Mouse (Mus musculus): Measurements from ENCODE around the gene Gm3415.
"Not testable (repeated sequence)": the region's sequence is repeated elsewhere in the genome, so short reads cannot be mapped to it uniquely, and the experiment has no call there.

Gm3415 gene

DNA sequence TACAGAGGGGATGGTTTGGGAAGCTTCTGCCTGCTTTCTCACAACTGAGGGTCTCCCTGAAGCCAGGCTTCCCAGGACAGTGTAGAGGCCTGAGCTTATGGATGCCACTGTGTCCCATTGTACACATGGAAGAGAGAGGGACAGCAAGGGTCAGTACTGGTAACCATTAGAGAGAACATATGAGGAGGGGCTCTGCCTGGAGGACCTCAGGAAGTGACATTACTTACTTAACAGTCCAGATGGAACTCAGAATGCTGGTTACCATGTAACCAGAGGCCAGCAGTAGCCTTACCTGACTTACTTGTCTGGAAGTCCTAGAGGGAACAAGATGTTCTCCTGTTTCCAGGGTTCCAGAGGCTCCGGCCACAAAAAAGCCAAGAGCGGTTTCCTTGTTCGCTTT is at the start of gene Gm3415:
TSS of gene Gm3415 (plus strand) at position 301 of the 400 bp plus-strand sequence.
- not testable (repeated sequence) for DNase-seq (ENCODE audit: low read depth)

DNA sequence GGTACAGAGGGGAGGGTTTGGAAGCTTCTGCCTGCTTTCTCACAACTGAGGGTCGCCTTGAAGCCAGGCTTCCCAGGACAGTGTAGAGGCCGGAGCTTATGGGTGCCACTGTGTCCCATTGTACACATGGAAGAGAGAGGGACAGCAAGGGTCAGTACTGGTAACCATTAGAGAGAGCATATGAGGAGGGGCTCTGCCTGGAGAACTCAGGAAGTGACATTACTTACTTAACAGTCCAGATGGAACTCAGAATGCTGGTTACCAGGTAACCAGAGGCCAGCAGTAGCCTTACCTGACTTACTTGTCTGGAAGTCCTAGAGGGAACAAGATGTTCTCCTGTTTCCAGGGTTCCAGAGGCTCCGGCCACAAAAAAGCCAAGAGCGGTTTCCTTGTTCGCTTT is 42.1 kb upstream of the Gm3415 start, which contains the start of gene Gm3402:
TSS of gene Gm3402 (plus strand) at position 301 of the 400 bp plus-strand sequence.
- DNase-seq (ENCODE audit: low read depth): not testable (repeated sequence)

DNA sequence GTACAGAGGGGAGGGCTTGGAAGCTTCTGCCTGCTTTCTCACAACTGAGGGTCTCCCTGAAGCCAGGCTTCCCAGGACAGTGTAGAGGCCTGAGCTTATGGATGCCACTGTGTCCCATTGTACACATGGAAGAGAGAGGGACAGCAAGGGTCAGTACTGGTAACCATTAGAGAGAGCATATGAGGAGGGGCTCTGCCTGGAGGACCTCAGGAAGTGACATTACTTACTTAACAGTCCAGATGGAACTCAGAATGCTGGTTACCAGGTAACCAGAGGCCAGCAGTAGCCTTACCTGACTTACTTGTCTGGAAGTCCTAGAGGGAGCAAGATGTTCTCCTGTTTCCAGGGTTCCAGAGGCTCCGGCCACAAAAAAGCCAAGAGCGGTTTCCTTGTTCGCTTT is 30.4 kb upstream of the Gm3415 start, which contains the start of gene Gm3404:
TSS of gene Gm3404 (plus strand) at position 301 of the 400 bp plus-strand sequence.
- not testable (repeated sequence) for DNase-seq (ENCODE audit: low read depth)

DNA sequence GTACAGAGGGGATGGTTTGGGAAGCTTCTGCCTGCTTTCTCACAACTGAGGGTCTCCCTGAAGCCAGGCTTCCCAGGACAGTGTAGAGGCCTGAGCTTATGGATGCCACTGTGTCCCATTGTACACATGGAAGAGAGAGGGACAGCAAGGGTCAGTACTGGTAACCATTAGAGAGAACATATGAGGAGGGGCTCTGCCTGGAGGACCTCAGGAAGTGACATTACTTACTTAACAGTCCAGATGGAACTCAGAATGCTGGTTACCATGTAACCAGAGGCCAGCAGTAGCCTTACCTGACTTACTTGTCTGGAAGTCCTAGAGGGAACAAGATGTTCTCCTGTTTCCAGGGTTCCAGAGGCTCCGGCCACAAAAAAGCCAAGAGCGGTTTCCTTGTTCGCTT is 18.6 kb upstream of the Gm3415 start, which contains the start of gene Gm3409:
TSS of gene Gm3409 (plus strand) at position 301 of the 400 bp plus-strand sequence.
- DNase-seq (ENCODE audit: low read depth): not testable (repeated sequence)

DNA sequence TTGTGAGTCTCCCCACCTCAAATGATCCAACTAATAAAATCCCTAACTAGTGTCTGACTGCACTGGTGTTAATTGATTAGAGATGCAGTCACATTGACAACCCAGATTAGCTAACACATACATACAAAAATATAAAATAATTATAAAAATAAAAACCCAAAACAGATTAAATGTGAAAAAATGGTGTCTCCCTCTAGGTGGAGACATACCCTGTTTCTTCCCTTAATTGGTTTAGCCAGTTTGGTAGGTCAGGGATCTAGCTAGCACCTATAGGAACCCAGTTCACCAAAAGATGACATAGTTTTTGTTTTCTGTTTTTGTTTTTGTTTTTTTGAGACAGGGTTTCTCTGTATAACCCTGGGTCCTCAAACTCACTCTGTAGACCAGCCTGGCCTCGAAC is 8.3 kb downstream of the Gm3415 start:
- DNase-seq (ENCODE audit: low read depth): no peak

DNA sequence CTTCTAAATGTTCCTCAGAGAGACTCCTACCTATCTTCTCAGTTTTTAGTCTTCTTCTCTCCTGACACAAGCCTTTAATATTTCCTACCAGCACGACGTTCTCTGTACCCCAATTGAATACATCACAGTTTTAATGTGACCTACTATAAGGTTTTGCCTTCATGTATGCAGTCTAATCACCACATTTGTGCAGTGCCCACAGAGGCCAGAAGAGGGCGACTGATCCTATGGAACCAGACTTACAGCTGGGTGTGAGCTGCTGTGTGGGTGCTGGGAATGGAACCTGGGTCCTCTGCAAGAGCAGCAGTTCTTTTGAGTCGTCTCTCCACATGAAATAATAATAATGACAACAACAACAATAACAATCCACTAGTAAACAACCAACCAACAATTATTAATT is 11.1 kb downstream of the Gm3415 start:
- DNase-seq (ENCODE audit: low read depth): peak; percentile 69

DNA sequence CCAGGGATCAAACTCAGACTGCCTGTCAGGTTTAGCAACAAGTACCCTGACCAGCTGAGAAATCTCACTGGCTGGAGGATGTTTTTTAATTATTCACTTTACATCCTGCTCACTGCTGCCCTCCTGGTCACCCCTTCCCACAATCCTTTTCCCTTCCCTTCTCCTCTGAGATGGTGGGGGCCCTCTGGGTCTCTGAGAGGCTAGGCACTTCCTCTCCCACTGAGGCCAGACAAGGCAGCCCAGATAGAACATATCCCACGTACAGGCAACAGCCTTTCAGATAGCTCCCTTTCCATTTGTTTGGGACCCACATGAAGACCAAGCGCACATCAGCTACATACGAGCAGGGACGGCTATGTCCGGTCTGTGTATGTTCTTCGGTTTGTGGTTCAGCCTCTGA is 14.2 kb downstream of the Gm3415 start:
- not testable (repeated sequence) for DNase-seq (ENCODE audit: low read depth)

DNA sequence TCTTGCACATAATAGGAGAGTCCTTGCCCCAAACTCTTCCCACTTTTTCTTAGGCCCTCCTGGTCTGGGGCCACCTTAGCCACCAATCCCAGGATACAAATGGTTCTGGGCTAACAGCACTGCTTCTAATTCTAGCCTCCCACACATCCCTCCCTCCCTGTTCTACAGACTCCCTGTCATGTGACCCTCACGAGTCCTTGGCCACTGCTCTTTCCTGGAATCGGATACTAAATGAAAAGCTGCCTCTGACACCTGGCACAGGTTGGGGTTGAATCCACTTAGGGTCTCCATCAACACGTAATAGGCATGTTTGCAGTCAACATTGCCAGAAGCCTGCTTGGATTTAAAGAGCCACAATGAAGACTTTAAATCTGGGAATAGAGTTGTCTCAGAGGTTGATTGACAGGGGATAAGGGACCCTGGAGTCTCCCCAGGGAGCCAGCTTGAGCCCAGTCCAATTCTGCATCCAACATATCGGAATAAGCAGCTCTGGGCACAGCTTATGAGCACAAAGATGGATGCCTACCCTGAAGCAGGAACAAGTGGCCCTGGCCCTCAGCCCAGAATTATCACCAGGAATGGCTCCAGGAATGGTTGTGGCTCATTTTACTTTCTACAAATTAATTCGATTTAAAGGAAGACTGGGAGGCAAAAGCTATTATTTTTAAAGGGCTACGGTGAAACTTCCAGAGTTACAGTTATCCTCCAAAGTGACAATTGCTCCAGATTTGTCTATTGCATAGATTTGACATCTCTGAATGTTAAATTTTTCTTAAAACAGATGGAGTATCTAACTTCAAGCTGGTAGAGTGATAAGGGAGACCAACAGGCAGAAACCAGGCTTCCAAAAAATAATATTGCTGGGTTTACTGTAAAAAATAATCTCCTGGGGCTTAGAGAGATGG is 16.1 kb downstream of the Gm3415 start:
- DNase-seq (ENCODE audit: low read depth): not testable (repeated sequence)

DNA sequence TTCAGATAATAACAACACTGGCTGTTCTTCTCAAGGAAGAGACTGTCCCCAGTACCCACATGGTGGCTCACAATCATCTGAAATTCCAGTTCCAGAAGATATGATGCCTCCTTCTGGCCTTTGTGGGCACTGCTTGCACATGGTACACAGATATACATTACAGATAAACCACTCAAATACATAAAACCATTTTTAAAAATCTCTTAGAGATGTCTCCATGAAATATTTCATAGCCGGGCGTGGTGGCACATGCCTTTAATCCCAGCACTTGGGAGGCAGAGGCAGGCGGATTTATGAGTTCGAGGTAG is 16.8 kb downstream of the Gm3415 start:
- not testable (repeated sequence) for DNase-seq (ENCODE audit: low read depth)

DNA sequence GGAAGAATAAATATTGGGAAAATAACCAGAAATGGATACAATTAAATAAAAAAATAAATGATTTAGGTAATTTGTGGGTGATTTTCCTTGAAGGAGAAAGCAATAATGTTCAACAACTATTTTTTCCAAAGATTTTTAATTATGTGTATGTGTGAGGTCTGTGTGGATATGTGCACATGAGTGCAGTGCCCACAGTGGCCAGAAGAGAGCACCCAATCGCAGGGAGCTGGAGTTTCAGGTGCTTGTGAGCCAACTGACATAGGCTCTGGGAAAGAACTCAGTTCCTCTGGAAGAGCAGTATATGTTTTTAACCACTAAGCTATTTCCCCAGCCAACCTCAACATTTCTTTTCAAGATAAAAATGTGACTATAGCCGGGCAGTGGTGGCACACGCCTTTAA is 20.7 kb downstream of the Gm3415 start:
- DNase-seq (ENCODE audit: low read depth): peak; percentile 21

DNA sequence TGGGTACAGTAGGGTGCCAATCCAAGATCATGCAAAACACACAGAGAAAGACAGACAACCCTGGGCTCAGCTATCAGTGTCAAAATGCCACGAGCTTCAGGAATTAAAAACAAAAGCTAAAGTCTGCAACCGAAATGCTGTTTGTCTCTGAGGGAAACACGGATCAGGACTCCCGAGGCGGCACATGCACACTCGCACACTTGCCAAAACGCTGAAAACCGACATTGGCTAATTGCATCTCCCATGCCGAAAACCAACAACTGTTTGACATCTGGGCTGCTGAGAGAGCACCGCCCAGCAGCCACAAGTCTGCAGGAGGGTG is 28.2 kb downstream of the Gm3415 start:
- DNase-seq (ENCODE audit: low read depth): no peak

DNA sequence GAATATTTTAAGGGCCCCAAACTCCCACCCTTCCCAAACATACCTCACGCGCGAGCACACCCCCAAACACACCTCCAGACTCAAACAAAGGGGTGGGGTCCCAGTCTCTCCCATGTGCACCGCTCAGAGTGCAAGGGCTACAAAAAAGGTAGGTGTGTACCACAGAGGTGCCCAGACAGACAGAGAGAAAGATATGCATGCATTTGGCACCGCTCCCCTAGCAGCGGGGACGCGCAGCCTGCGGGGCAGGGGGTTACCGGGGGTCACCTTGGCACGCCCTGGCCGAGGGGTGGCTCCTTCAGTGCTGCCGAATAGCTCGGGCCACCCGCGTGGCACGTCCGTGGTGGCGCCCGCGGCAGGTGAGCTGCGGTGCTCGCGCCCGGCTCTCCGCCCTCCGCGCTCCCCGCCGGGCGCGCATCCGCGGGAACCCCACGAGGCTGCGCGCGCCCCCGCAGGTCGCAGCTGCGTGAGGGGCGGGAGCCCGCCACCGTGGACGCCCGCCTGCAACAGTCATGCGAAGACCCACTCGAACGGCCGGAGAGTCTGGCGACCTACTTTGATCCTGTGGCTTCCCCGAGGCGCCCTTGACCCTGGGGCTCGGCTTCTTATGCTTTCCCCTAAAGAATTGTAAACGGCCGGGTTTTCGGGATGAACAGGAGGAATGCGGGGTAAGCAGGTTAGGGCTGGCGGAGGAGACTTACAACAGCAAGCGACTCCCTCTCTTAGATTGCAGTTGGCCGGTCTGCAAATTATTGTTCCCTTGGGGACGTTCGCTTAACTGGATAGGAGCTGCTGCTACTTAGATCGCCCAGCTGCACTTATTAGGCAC is 28.8 kb downstream of the Gm3415 start, which contains the start of gene Gpr12:
TSS of gene Gpr12 (minus strand) at position 762 of the 829 bp plus-strand sequence.
- DNase-seq (ENCODE audit: low read depth): no peak

DNA sequence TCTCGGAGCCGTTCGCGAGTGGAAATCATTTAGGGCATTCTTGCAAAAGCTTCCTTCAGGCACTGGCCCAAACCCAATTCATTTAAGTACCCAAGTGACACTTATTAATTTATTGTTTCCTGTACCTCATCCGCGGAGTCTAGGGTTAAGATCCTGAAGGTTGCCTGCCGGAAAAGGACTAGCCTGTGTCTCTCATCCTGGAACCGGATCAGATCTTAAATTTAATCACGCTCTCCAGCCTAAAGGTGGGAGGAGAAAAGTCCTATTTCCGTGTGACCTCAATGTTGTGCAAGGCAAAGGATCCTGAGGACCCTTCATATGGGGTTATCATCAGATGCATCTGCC is 29.3 kb downstream of the Gm3415 start:
- no peak for DNase-seq (ENCODE audit: low read depth)

DNA sequence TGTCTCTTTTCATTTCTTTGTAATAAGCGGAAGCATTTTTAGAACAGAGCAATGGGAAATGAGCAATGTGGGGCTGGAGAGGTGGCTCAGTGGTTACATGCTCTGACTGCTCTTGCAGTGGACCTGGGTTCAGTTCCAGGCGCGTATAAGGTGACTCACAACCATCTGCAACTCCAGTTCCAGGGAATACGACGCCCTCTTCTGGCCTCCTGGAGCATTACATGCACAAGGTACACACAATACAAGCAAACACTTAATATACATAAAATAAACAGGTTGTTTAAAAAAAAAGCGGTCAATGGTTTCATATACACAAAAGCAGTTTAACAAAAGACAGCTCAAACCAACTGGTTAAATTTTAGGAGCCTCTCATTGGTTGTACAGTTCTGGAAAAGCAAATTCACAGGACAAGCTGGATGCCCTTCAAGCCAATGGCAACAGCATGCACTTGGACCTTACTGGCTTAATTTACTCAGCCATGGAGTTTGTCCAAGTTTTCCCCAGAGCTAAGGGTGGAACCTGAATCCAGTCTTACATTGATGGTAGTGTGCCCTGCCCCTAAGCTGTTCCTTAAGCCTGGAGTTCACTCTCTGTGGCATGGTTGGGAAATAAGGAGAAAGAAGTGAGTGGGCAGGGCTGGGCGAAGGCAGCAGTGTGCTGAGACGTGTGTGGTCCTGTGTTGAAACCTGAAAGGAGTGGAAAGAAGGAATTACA is 30.6 kb downstream of the Gm3415 start:
- DNase-seq (ENCODE audit: low read depth): no peak

DNA sequence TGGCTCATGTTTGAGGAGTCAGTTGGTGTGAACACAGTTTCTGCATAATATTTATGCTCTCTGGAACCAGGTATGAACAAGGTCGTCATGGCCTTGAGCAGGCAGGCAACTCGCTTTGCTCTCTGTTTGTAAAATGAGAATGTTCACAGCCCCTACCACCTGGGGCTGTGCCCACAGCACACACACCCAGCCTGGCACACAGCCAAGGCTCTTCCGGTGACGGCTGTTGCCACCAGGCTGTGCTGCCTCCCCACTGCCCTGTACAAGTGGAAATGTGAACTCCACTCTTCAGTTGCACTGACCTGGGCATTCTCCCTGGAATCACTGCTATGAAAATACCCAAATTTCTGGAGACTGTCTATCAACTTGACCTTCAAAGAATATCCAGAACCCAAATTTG is 35.1 kb downstream of the Gm3415 start:
- no peak for DNase-seq (ENCODE audit: low read depth)

DNA sequence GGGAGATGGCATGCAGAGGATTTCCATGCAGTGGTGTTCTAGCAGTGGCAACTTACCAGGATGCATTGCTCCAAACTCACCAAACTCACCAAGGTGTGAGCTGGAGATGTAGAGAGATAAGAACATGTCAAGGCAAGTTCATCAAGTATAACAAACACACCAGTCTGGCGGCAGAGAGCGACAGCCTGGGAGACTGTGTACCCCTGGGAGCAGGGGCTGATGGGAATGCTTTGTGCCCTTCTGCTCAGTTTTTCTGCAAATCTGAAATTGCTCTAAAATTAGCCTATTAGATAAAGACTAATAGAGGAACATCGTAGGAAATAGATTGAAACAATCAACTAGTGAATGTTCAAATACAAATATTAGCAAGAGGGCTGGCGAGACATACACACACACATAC is 35.7 kb downstream of the Gm3415 start:
- DNase-seq (ENCODE audit: low read depth): no peak

DNA sequence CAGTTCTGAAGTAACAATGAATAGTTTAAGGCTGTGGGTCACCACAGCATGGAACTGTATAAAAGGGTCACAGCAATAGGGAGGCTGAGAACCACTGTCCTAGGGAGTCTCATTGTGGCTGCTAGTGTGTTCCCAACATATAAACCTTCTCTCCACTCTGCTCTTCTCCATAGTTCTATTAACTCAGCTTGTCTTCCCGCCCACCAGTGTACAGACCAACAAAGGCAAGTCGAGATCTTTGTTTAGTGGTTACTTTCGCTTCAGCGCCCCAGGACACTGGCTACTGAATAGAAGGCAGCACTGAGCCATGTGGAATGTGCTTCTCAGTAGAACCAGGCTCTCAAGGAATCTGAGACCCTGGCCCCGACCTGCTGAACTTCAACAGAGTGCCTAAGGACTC is 36.6 kb downstream of the Gm3415 start:
- DNase-seq (ENCODE audit: low read depth): no peak

DNA sequence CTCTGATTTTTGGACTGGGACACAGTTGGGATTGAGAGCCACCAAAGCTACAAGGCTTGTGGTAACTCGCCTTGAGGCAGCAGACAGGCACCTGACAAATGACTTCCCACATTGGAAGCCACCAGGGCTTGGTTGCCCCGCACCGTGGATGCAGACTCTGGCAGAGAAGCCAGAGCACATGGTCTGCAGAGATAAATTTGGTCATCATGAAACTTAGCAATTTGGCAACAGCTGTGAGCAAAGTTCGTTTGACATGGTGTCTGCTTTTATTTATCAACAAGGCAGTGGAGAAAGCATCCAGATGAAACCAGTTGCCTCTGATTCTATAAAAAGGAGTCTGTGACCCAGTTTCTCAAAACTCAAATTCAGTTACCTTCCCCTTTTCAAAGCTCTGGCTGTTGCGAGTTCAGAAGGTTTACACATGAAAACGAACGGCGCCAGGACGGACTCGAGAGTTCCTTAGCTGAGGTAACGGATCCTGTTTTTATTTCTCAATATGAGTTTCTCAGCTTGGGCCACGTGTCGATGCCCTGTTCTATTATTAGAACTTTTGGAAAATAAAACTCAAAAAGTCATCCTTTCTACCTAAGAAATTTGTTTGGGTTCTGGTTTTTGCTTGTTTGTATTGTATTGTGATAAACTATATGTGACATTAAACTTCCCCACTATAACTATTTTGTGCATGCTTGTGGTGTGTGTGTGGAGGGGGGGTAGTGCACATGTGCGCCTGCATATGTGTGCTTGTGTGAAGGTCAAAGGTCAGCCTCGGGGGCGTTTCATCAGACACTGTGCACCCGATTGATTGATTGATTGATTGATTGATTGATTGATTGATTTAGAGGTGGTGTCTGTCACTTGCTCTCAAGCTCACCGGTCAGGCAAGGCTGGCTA is 40.9 kb downstream of the Gm3415 start:
- DNase-seq (ENCODE audit: low read depth): no peak

DNA sequence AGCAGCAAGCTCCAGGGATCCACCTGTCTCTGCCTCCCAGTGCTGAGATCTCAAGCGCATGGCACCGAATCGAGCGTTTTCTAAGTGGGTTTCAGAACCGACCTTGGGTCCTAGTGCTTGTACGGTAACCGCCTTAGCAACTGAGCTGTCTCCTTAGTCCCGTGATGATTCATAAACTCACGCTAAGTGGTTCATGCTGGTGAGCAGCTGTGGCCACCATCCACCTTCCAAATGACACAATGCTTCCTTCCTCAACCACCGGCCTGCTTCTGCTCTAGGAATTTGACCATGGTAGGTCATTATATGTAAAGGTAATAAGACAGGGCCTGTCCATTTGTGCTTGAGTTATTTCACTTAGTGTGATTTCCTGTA is 41.6 kb downstream of the Gm3415 start:
- DNase-seq (ENCODE audit: low read depth): no peak

DNA sequence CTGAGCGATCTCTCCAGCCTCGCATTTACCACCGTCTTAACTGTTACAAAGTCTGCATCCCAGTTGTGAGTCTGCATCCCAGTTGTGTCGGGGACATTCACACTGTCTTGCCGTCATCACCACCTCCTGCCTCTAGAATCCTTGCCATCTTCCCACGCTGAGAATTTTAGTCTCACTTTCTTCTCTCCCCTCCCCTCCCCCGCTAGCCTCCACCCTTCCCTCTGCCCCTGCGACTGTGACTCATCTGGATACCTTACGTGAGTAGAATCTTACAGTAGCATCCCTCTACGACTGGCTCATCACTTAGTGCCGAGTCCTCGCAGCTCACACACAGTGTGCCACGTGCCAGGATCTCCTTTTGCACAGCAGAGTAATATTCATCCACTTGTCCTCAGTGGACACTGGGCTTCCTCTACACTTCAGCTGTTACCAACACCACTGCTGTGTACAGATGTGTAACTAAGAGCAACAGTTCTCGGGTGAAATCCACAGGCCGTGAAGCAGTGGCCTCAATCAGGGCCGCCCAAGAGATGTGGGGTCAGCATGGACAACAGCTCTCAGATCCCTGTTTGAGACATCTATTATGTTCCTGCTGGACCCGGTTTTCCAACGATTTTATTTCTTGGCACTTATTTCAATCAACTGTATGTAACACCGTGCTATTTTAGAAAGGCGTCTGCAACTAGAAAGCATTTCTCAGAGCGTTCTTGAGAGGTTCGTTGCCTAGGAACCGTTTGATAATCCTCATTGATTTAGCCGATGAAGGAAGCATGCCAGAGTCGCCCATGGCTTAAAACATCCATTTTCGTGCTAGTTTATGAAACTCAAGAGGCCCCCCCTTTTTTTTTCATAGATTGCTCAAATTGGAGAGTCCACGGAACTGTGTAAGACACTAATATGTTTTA is 42.5 kb downstream of the Gm3415 start:
- no peak for DNase-seq (ENCODE audit: low read depth)

Data from NIH3T3 (cell line).